Mouse (Mus musculus) lung, postnatal 0 days (tissue): ENCODE measurements around the gene Dbf4.

ENCODE experiments used
- CTCF ChIP-seq: IDR thresholded peaks from 2 replicates; pipeline ENCODE4 v1.5.1; 2016; ENCODE audit warnings: antibody characterized with exemption, mild to moderate bottlenecking
- EP300 ChIP-seq: IDR thresholded peaks from 2 replicates; pipeline ENCODE4 v1.6.1; 2016; ENCODE audit warnings: antibody characterized with exemption, mild to moderate bottlenecking, control low read depth

DNA sequence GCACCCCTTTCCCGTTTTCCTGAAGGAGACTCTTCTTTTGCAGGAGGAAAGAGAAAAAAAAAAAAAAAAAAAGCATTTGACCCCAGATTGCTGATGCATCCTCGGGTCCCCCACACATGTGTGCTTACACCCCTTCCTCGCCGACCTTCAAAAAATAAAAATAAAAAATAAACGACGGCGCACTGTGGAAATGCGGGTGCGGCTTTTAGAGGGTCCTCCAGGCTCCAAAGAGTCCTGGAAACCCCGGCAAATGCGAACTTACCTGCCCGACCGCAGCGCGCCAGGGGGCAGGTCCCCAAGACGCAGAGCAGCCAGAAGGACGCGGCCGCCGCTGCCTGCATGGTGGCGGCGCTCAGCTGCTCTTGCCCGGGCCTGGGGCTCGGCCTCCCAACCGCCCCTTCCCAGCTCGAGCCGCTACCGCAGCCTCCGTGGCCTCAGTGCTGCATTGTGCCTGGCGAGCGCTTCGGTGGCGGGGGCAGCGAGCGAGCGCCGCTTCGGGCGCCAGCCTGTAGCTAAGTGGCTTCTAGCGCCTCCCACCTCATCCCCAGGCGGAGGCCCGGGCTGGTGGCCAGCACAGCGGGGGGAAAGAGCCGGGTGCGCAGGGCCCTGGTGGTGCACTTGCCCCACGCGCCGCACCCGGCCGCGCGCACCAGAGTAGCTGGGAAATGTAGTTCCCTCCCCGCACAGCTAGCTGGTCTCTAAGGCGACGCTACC lies 54.7 kb downstream of the Dbf4 start, which contains the start of gene Adam22:
- TF ChIP-seq CTCF = 0 out of 2 replicates have a peak, but pooled peaks have one; percentile 20
- TF ChIP-seq EP300 = no peak
